Mouse (Mus musculus) T-cell, adult 2 months (primary cell): ENCODE results near the gene Dchs1.
"Not testable (repeated sequence)": the region's sequence is repeated elsewhere in the genome, so short reads cannot be mapped to it uniquely, and the experiment has no call there.

Experiments used
- DNase-seq: peaks from one replicate; pipeline ENCODE4 v3.0.0; 2022; ENCODE audit warnings: low spot score

The Dchs1 gene

GRCm38 (mm10) chr7:105783861-105784260, 3.6 kb downstream of the Dchs1 start:
- DNase-seq, result no peak

- DNase-seq, result peak; percentile 22
These were observed 8.7 kb downstream of the Dchs1 start for GRCm38 (mm10) chr7:105778553-105779265.

GRCm38 (mm10) chr7:105777797-105778552, 9.5 kb downstream of the Dchs1 start:
- DNase-seq, result no peak

GRCm38 (mm10) chr7:105777316-105777715, 10.1 kb downstream of the Dchs1 start:
- no peak for DNase-seq

GRCm38 (mm10) chr7:105776026-105776425, 11.4 kb downstream of the Dchs1 start:
- no peak for DNase-seq

GRCm38 (mm10) chr7:105774661-105775060, 12.8 kb downstream of the Dchs1 start:
- no peak for DNase-seq

- no peak for DNase-seq
These were observed 14.4 kb downstream of the Dchs1 start for GRCm38 (mm10) chr7:105773041-105773440.

- DNase-seq, result no peak
These were observed 15.1 kb downstream of the Dchs1 start for GRCm38 (mm10) chr7:105772331-105772730.

- no peak for DNase-seq
These were observed 17.5 kb downstream of the Dchs1 start for GRCm38 (mm10) chr7:105769959-105770358.

- no peak for DNase-seq
These were observed 19.7 kb downstream of the Dchs1 start for GRCm38 (mm10) chr7:105767729-105768165.

- no peak for DNase-seq
These were observed 23.1 kb downstream of the Dchs1 start for GRCm38 (mm10) chr7:105764331-105764730.

- no peak for DNase-seq
These were observed 24.8 kb downstream of the Dchs1 start for GRCm38 (mm10) chr7:105762517-105763270.

GRCm38 (mm10) chr7:105761813-105762484, 25.5 kb downstream of the Dchs1 start:
- no peak for DNase-seq

- no peak for DNase-seq
These were observed 34.2 kb downstream of the Dchs1 start for GRCm38 (mm10) chr7:105753281-105753680.

GRCm38 (mm10) chr7:105752716-105753115, 34.7 kb downstream of the Dchs1 start:
- no peak for DNase-seq

- peak; percentile 94 for DNase-seq
These were observed 35.7 kb downstream of the Dchs1 start, which contains the start of gene Tpp1 for GRCm38 (mm10) chr7:105751491-105752433. Gene Tpp1, minus strand, starts transcription at chr7:105752235.

- DNase-seq, result no peak
These were observed 39.7 kb downstream of the Dchs1 start for GRCm38 (mm10) chr7:105747776-105748175.

GRCm38 (mm10) chr7:105743926-105744590, 43.4 kb downstream of the Dchs1 start, which contains the start of gene Taf10:
Gene Taf10, minus strand, starts transcription at chr7:105744361.
- peak; percentile 94 for DNase-seq

GRCm38 (mm10) chr7:105743246-105743925, 44.1 kb downstream of the Dchs1 start:
- not testable (repeated sequence) for DNase-seq
